Mouse (Mus musculus) lung, postnatal 0 days (tissue): ENCODE data around the gene Pax9. TPM values are rescaled to one million over a fixed set of nuclear protein-coding genes. Genes with fewer than 3 reads are reported as not detected.

Source experiments
- ATAC-seq: fragments of 200-750 bp; cut with Nextera tagmentation; 2 replicates; pipeline ENCODE4 v1.8.0; 2017; ENCODE audit warnings: moderate library complexity
- DNase-seq: peaks from one replicate; pipeline ENCODE4 v3.0.0-alpha.2; 2016; ENCODE audit warnings: low spot score
- H3K27ac ChIP-seq: fragments of 300-500 bp; sonication (generic); 2 replicates; pipeline ENCODE4 v1.5.1; 2014; ENCODE audit warnings: antibody characterized with exemption, mild to moderate bottlenecking, low read length, mixed read lengths
- H3K27me3 ChIP-seq: fragments of 300-500 bp; sonication (generic); replicated peaks from 2 replicates; pipeline ENCODE4 v1.6.1; 2014; ENCODE audit warnings: low read length, mixed read lengths; ENCODE audit not compliant: insufficient read depth
- H3K36me3 ChIP-seq: fragments of 300-500 bp; sonication (generic); 2 replicates; pipeline ENCODE4 v1.6.1; 2014; ENCODE audit warnings: low read length, mixed read lengths; ENCODE audit not compliant: insufficient read depth
- H3K4me1 ChIP-seq: fragments of 300-500 bp; sonication (generic); 2 replicates; pipeline ENCODE4 v1.6.1; 2014; ENCODE audit warnings: antibody characterized with exemption, low read depth, low read length, mixed read lengths; ENCODE audit not compliant: insufficient read depth
- H3K4me2 ChIP-seq: fragments of 300-500 bp; sonication (generic); replicated peaks from 2 replicates; pipeline ENCODE4 v1.6.1; 2014; ENCODE audit warnings: low read depth, mild to moderate bottlenecking, low read length, moderate library complexity, mixed read lengths
- H3K4me3 ChIP-seq: fragments of 300-500 bp; sonication (generic); 2 replicates; pipeline ENCODE4 v1.5.1; 2014; ENCODE audit warnings: low read depth, low read length
- H3K9ac ChIP-seq: fragments of 300-500 bp; sonication (generic); replicated peaks from 2 replicates; pipeline ENCODE4 v1.6.1; 2014; ENCODE audit warnings: low read depth, mild to moderate bottlenecking
- H3K9me3 ChIP-seq: fragments of 300-500 bp; sonication (generic); 2 replicates; pipeline ENCODE4 v1.6.1; 2016; ENCODE audit warnings: low read length, mixed read lengths
- CTCF ChIP-seq: IDR thresholded peaks from 2 replicates; pipeline ENCODE4 v1.5.1; 2016; ENCODE audit warnings: antibody characterized with exemption, mild to moderate bottlenecking
- EP300 ChIP-seq: IDR thresholded peaks from 2 replicates; pipeline ENCODE4 v1.6.1; 2016; ENCODE audit warnings: antibody characterized with exemption, mild to moderate bottlenecking, control low read depth
- WGBS: fragments of 180-500 bp; shearing (Covaris S2); extraction: QIAGEN DNeasy Blood & Tissue Kit; methylation state at CpG from one replicate; pipeline ENCODE4 v1.1.7; 2014; 5-methylcytosine and 5-hydroxymethylcytosine counted together
- polyA plus RNA-seq: library from polyadenylated mRNA; unstranded; fragments of >200 nt; fragmentation: Nextera tagmentation; extraction: Ambion mirVana; gene quantifications from 2 replicates; pipeline ENCODE4 v1.2.1, GENCODE M21; 2015

Pax9 gene
- polyA plus RNA-seq, 1 experiment from 2014 or later = 0.05 TPM

- TF ChIP-seq CTCF (no peak), EP300 (no peak)
- H3K4me2 ChIP-seq = no peak overlapping the region
- no peak for ATAC-seq
- H3K4me1 ChIP-seq = peaks cover 8% of the 10 kb centered on the region; the same call in 1 of the 2 replicates
- H3K9me3 ChIP-seq = no peaks in the 10 kb centered on the region
- no peak overlapping the region for H3K9ac ChIP-seq
- 23% methylated on average over 41 of the region's 44 CpGs for WGBS
- H3K27me3 ChIP-seq = peaks cover 68% of the 10 kb centered on the region
- H3K36me3 ChIP-seq = no peaks in the 10 kb centered on the region
- no peak for DNase-seq
- H3K27ac ChIP-seq = no peak overlapping the region
- no peak overlapping the region for H3K4me3 ChIP-seq
Observed at GRCm38 (mm10) chr12:56699915-56700900, 8.6 kb downstream of the Pax9 start.

- Histone ChIP-seq H3K4me3 (no peak overlapping the region), H3K9me3 (no peaks in the 10 kb centered on the region), H3K27ac (no peak overlapping the region), H3K27me3 (peaks cover 60% of the 10 kb centered on the region), H3K36me3 (no peaks in the 10 kb centered on the region), H3K4me1 (peaks cover 3% of the 10 kb centered on the region; the same call in 1 of the 2 replicates), H3K9ac (no peak overlapping the region), H3K4me2 (no peak overlapping the region)
- 31% methylated on average over 6 of the region's 6 CpGs for WGBS
- no peak for ATAC-seq
- no peak for TF ChIP-seq CTCF
- TF ChIP-seq EP300 = no peak
- no peak for DNase-seq
Observed at GRCm38 (mm10) chr12:56701004-56701403, 9.4 kb downstream of the Pax9 start.

GRCm38 (mm10) chr12:56717971-56718706, 26.6 kb downstream of the Pax9 start:
- Histone ChIP-seq H3K27me3 (no peaks in the 10 kb centered on the region), H3K9me3 (no peaks in the 10 kb centered on the region), H3K9ac (no peak overlapping the region), H3K4me2 (no peak overlapping the region), H3K4me3 (no peak overlapping the region), H3K27ac (no peak overlapping the region), H3K4me1 (no peaks in the 10 kb centered on the region), H3K36me3 (no peaks in the 10 kb centered on the region)
- ATAC-seq = no peak
- no peak for TF ChIP-seq CTCF
- TF ChIP-seq EP300 = no peak
- WGBS = 35% methylated on average over 14 of the region's 14 CpGs
- DNase-seq = no peak

GRCm38 (mm10) chr12:56718707-56719051, 27.1 kb downstream of the Pax9 start:
- no peaks in the 10 kb centered on the region for H3K27me3 ChIP-seq
- H3K4me3 ChIP-seq = no peak overlapping the region
- H3K27ac ChIP-seq = no peak overlapping the region
- DNase-seq (no peak), ATAC-seq (no peak)
- no peak overlapping the region for H3K9ac ChIP-seq
- TF ChIP-seq EP300 (no peak), CTCF (no peak)
- H3K4me2 ChIP-seq = no peak overlapping the region
- no peaks in the 10 kb centered on the region for H3K4me1 ChIP-seq
- WGBS = 49% methylated on average over 6 of the region's 6 CpGs
- H3K9me3 ChIP-seq = no peaks in the 10 kb centered on the region
- H3K36me3 ChIP-seq = no peaks in the 10 kb centered on the region

- no peak for ATAC-seq
Observed at GRCm38 (mm10) chr12:56727631-56728030, 36.1 kb downstream of the Pax9 start.

GRCm38 (mm10) chr12:56737104-56737503, 45.5 kb downstream of the Pax9 start:
- no peak overlapping the region for H3K4me3 ChIP-seq
- H3K36me3 ChIP-seq = no peaks in the 10 kb centered on the region
- H3K9me3 ChIP-seq = no peaks in the 10 kb centered on the region
- no peak overlapping the region for H3K9ac ChIP-seq
- no peak overlapping the region for H3K27ac ChIP-seq
- DNase-seq (peak; percentile 60), ATAC-seq (peak; percentile 78)
- WGBS = 44% methylated on average over 4 of the region's 4 CpGs
- TF ChIP-seq CTCF = no peak
- no peak for TF ChIP-seq EP300
- no peaks in the 10 kb centered on the region for H3K27me3 ChIP-seq
- no peaks in the 10 kb centered on the region for H3K4me1 ChIP-seq
- H3K4me2 ChIP-seq = no peak overlapping the region

More at GRCm38 (mm10) chr12:56727631-56728030, 36.1 kb downstream of the Pax9 start:
- Histone ChIP-seq H3K36me3 (no peaks in the 10 kb centered on the region), H3K27me3 (no peaks in the 10 kb centered on the region), H3K4me1 (no peaks in the 10 kb centered on the region), H3K27ac (no peak overlapping the region), H3K4me3 (no peak overlapping the region), H3K9ac (no peak overlapping the region), H3K4me2 (no peak overlapping the region), H3K9me3 (no peaks in the 10 kb centered on the region)
- no peak for DNase-seq
- TF ChIP-seq EP300 (no peak), CTCF (no peak)
- 30% methylated on average over 4 of the region's 4 CpGs for WGBS

Other genes starting within 250 kb of the Pax9 start
- gene Nkx2-1, start 154.9 kb upstream of the Pax9 start, polyA plus RNA-seq = 62.7 and 68.7 TPM in 2 replicates
- gene Nkx2-9, start 78.5 kb upstream of the Pax9 start, polyA plus RNA-seq = not detected in 2 replicates